Mouse (Mus musculus) embryonic facial prominence, embryonic 12.5 days (tissue): ENCODE data around the gene Atp8b4. TPM values are rescaled to one million over a fixed set of nuclear protein-coding genes. Genes with fewer than 3 reads are reported as not detected.
"Not testable (repeated sequence)": the region's sequence is repeated elsewhere in the genome, so short reads cannot be mapped to it uniquely, and the experiment has no call there.

ENCODE experiments used
- ATAC-seq: fragments of 200-750 bp; cut with Nextera tagmentation; 2 replicates; pipeline ENCODE4 v1.8.0; 2017; ENCODE audit not compliant: insufficient number of reproducible peaks, insufficient read depth, low FRiP score, low TSS enrichment
- H3K27ac ChIP-seq: fragments of 300-500 bp; sonication (generic); 2 replicates; pipeline ENCODE4 v1.5.1; 2016; ENCODE audit warnings: mild to moderate bottlenecking
- H3K27me3 ChIP-seq: fragments of 300-500 bp; sonication (generic); 2 replicates; pipeline ENCODE4 v1.6.1; 2016; ENCODE audit warnings: mild to moderate bottlenecking, moderate library complexity
- H3K36me3 ChIP-seq: fragments of 300-500 bp; sonication (generic); 2 replicates; pipeline ENCODE4 v1.6.1; 2016; ENCODE audit warnings: mild to moderate bottlenecking
- H3K4me1 ChIP-seq: fragments of 300-500 bp; sonication (generic); 2 replicates; pipeline ENCODE4 v1.6.1; 2016
- H3K4me2 ChIP-seq: fragments of 300-500 bp; sonication (generic); replicated peaks from 2 replicates; pipeline ENCODE4 v1.6.1; 2016; ENCODE audit warnings: mild to moderate bottlenecking, moderate library complexity
- H3K4me3 ChIP-seq: fragments of 300-500 bp; sonication (generic); 2 replicates; pipeline ENCODE4 v1.5.1; 2016; ENCODE audit warnings: mild to moderate bottlenecking
- H3K9ac ChIP-seq: fragments of 300-500 bp; sonication (generic); 2 replicates; pipeline ENCODE4 v1.6.1; 2016; ENCODE audit warnings: mild to moderate bottlenecking, moderate library complexity
- H3K9me3 ChIP-seq: fragments of 300-500 bp; sonication (generic); 2 replicates; pipeline ENCODE4 v1.6.1; 2016; ENCODE audit warnings: mild to moderate bottlenecking, moderate library complexity
- WGBS: fragments of 180-500 bp; shearing (Covaris S2); methylation state at CpG from one replicate; pipeline ENCODE4 v1.1.7; 2016; 5-methylcytosine and 5-hydroxymethylcytosine counted together
- polyA plus RNA-seq: library from polyadenylated mRNA; unstranded; fragments of >200 nt; fragmentation: Nextera tagmentation; extraction: Ambion mirVana; gene quantifications from 2 replicates; pipeline ENCODE4 v1.2.1, GENCODE M21; 2016

The Atp8b4 gene
- polyA plus RNA-seq, 1 experiment from 2014 or later = 2.6 TPM

DNA sequence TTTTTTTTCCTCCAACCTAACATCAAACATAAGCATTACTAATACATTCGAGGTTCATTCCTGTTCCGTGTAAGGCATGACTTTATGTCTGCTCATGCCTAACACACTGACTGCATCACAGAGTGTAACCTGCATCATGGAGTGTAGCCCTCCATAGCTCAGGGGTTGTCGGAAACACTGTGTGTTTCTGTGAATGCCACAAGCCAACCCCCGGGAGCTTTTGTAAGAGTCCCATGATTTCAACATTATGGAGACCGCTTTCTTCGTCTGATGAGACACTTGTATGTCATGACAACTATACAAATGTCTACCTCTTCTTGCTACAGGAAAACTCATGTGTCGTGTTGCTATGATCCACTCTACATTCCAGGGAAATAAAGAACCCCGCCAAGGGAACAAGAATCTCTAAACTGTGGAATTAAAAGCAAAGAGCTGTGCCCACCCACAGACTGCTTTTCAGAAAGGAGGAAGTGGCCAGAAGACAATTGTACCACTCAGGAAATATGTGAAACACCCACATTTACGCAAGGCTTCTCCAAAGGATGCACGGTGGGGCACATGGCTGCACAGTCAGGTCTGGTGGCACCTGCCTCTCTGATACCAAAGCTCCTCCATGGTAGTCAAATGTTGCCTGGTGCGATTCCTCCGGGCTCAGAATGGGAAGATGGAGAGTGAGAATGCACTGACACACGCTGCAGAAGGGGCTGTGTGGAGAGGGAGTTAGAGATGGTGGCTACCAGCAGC lies 33.9 kb downstream of the Atp8b4 start:
- no peak overlapping the region for H3K27ac ChIP-seq
- H3K9me3 ChIP-seq = no peaks in the 10 kb centered on the region
- no peak overlapping the region for H3K4me3 ChIP-seq
- H3K36me3 ChIP-seq = no peaks in the 10 kb centered on the region
- H3K4me2 ChIP-seq = no peak overlapping the region
- no peak overlapping the region for H3K9ac ChIP-seq
- no peak for ATAC-seq
- no peaks in the 10 kb centered on the region for H3K4me1 ChIP-seq
- H3K27me3 ChIP-seq = no peaks in the 10 kb centered on the region
- WGBS = 79% methylated on average over 13 of the region's 13 CpGs

DNA sequence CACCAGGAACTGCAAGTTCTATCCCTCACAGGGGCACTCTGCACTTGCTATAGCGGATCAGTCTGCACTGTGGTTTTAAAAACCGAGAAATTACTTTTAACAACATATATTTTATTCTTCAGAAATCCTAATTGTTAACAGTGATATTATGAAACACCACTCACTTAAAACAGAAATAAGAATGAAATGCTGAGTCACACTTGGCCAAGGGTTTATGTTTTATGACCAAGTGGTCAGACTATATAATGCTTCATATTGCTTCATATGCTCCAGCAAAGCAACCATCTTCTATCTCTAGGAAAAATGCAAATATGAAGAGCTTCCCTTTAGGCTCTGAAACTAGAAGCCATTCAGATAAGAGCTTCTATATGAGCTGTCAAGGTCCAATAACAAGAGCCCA lies 41.8 kb downstream of the Atp8b4 start:
- H3K9ac ChIP-seq = no peak overlapping the region
- no peak for ATAC-seq
- WGBS = 88% methylated on average over 2 of the region's 2 CpGs

DNA sequence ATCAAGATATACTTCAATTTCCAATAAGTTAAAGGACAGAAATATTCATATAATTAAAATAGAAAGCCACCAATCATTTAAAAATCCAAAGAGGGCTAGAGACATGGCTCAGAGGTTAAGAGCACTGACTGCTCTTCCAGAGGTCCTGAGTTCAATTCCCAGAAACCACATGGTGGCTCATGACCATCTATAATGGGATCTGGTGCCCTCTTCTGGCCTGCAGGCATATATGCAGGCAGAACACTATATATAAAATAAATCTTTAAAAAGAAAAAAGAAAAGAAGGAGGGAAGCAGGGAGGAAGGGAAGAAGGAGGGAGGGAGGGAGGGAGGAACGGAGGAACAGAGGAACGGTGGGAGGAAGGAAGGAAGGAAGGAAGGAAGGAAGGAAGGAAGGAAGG lies 42.7 kb downstream of the Atp8b4 start:
- H3K4me3 ChIP-seq, H3K27ac ChIP-seq, H3K27me3 ChIP-seq, H3K36me3 ChIP-seq, H3K9ac ChIP-seq, H3K9me3 ChIP-seq, H3K4me1 ChIP-seq, H3K4me2 ChIP-seq, ATAC-seq: not testable (repeated sequence)
- 60% methylated on average over 2 of the region's 2 CpGs for whole genome bisulfite sequencing

More for the DNA sequence above, 41.8 kb downstream of the Atp8b4 start:
- H3K4me3 ChIP-seq = no peak overlapping the region
- H3K27ac ChIP-seq = no peak overlapping the region
- no peaks in the 10 kb centered on the region for H3K27me3 ChIP-seq
- H3K4me2 ChIP-seq = no peak overlapping the region
- no peaks in the 10 kb centered on the region for H3K4me1 ChIP-seq
- H3K36me3 ChIP-seq = no peaks in the 10 kb centered on the region
- H3K9me3 ChIP-seq = no peaks in the 10 kb centered on the region

DNA sequence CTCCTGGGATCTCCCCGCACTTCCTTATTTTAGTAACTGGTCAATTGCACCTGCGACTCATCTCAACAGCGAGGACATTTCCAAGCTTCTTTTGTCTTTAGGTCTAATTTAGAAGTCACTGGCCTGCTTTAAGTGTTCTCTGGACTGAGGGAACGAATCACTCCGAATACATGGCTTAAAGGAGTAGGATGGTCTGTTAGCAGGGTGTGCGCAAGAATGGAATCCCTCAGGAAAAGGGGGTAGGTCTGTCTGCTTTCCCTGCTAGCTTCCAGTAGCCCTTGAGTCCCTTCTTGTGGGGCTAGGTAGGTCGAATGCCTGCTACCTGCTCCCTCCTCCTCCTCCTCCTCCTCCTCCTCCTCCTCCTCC lies 49.6 kb downstream of the Atp8b4 start:
- no peak overlapping the region for H3K9ac ChIP-seq
- no peaks in the 10 kb centered on the region for H3K4me1 ChIP-seq
- H3K9me3 ChIP-seq = no peaks in the 10 kb centered on the region
- no peak for ATAC-seq
- peak overlapping the region; percentile 69; the same call in 1 of the 2 replicates for H3K27ac ChIP-seq
- no peak overlapping the region for H3K4me3 ChIP-seq
- 74% methylated on average over 7 of the region's 7 CpGs for WGBS
- H3K27me3 ChIP-seq = no peaks in the 10 kb centered on the region
- H3K4me2 ChIP-seq = no peak overlapping the region
- H3K36me3 ChIP-seq = no peaks in the 10 kb centered on the region

DNA sequence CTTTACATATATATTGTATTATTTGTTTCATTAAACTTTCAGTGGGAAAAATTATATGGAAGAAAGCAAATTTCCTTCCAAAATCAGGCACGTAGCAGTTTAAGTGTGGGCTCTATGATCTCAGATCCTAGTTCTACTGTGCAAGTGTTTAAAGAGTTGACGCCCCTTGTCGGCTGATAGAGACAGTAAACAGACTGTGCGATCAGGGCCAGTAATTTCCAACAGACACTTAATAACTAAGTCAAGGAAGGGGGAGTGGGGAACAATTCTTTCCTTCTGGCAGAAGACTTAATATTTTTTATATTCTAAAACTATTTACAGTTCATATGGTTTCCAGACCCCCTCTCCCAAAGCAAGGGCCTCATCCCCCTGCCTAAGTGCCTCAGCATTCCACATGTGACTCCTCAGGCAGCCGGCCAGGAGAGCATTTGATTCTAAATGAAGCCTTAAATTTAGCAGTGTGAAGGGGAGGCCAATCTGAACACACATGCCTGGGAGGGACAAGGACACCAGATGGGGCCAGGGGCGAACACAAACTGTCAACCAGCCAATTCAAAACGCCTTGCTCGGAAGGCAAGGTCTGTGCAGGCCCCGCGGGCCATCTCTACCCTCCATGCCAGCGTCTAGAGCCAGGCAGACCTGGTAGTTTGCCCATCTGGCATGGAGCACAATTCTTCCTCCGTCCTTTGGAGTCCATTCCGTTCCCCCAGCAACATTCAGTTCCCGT lies 50.1 kb downstream of the Atp8b4 start:
- Histone ChIP-seq H3K36me3 (no peaks in the 10 kb centered on the region), H3K4me1 (no peaks in the 10 kb centered on the region), H3K27me3 (no peaks in the 10 kb centered on the region), H3K9me3 (no peaks in the 10 kb centered on the region), H3K27ac (peak overlapping the region; percentile 69; the same call in 1 of the 2 replicates), H3K4me2 (0 out of 2 replicates have a peak overlapping the region, but pooled peaks have one; percentile 1), H3K9ac (no peak overlapping the region), H3K4me3 (no peak overlapping the region)
- peak; percentile 69; the same call in 1 of the 2 replicates for ATAC-seq
- 48% methylated on average over 14 of the region's 14 CpGs for WGBS

DNA sequence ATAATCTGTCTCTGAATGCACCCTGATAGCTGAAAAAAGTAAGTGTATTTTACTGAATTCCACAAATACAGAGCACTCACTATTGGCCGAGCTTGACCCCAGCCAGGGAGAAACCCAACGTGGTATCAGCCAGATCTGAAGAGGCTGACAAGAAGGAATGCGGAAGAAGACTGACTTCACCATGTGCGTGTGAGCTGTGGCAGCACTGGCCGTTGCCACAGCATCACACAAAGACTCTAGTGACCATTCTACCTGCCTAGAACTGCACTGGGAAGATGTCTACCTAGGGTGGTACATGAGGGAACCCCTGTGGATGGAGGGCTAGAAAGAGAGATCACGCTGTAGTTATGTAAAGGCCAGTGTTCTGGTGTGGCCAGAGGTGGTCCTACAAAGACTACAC lies 55.4 kb downstream of the Atp8b4 start:
- Histone ChIP-seq H3K4me1 (no peaks in the 10 kb centered on the region), H3K4me3 (no peak overlapping the region), H3K36me3 (no peaks in the 10 kb centered on the region), H3K9ac (no peak overlapping the region), H3K9me3 (no peaks in the 10 kb centered on the region), H3K27ac (no peak overlapping the region), H3K4me2 (no peak overlapping the region), H3K27me3 (no peaks in the 10 kb centered on the region)
- ATAC-seq = no peak
- 74% methylated on average over 6 of the region's 6 CpGs for WGBS

DNA sequence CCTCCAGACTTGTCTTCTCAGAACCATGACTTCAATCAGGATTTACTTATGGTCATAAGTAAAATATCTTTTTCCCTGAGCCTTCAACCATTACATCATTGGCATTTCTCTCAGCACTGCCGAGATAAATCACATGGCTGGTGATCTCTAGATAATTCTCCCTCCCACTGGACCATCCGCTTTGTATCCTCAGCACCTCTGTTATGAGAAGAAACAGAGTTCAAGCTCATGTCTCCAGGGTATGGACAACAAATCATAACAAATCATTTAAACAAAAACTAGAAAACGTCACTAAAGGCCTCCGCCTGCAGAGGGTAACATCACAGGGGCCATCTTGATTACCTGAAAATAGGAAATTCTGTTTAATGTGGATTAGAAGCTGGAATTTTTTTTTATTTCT lies 58.9 kb downstream of the Atp8b4 start:
- WGBS = 66% methylated on average over 4 of the region's 4 CpGs
- Histone ChIP-seq H3K4me1 (no peaks in the 10 kb centered on the region), H3K27me3 (no peaks in the 10 kb centered on the region), H3K9ac (no peak overlapping the region), H3K27ac (no peak overlapping the region), H3K4me2 (no peak overlapping the region), H3K4me3 (no peak overlapping the region), H3K9me3 (no peaks in the 10 kb centered on the region), H3K36me3 (no peaks in the 10 kb centered on the region)
- no peak for ATAC-seq

DNA sequence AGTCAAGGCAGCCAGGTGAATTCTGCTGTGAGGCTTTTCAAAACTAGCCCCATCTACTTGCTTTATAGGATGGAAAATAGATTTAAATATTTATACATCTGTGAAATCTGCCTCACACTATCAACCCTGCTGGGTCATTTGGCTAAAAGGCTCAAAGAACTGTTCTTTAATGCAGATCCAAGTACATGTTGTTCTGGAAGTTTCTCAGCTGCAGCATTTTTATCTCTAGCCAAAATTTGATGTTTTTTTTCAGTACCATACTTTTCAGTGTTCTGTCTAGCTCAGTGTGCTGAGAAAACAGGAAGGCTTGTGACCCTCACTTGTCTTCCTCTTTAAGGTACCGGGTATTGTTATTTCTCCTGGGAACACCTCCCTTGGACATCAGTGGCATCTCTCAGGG lies 65.8 kb downstream of the Atp8b4 start:
- Histone ChIP-seq H3K4me2 (no peak overlapping the region), H3K9ac (no peak overlapping the region), H3K27ac (no peak overlapping the region), H3K4me3 (no peak overlapping the region), H3K4me1 (no peaks in the 10 kb centered on the region), H3K36me3 (no peaks in the 10 kb centered on the region), H3K27me3 (no peaks in the 10 kb centered on the region), H3K9me3 (no peaks in the 10 kb centered on the region)
- 71% methylated on average over 1 of the region's 1 CpGs for WGBS
- no peak for ATAC-seq

DNA sequence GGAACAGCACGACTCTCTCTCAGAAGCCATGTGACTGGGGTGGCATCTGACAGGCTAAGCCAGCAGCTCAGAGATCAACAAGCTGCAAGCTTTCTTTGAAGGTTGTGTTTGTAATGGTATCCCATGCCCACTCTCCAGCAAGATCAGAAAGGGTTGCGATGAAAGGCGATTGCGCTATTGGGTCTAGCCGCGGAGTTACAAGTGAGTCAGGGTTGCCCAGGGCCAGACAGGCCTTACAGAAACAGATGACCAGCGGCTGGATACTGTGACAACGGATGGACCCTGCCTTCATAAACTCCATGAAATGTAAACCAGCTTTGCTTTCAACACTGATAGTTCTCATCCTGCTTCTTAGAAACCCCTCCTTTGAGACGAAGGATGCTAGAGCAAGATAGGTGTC lies 66.2 kb downstream of the Atp8b4 start:
- H3K36me3 ChIP-seq = no peaks in the 10 kb centered on the region
- H3K27me3 ChIP-seq = no peaks in the 10 kb centered on the region
- H3K4me1 ChIP-seq = no peaks in the 10 kb centered on the region
- no peak for ATAC-seq
- no peaks in the 10 kb centered on the region for H3K9me3 ChIP-seq
- no peak overlapping the region for H3K9ac ChIP-seq
- no peak overlapping the region for H3K4me3 ChIP-seq
- no peak overlapping the region for H3K27ac ChIP-seq
- no peak overlapping the region for H3K4me2 ChIP-seq
- WGBS = 84% methylated on average over 9 of the region's 9 CpGs

DNA sequence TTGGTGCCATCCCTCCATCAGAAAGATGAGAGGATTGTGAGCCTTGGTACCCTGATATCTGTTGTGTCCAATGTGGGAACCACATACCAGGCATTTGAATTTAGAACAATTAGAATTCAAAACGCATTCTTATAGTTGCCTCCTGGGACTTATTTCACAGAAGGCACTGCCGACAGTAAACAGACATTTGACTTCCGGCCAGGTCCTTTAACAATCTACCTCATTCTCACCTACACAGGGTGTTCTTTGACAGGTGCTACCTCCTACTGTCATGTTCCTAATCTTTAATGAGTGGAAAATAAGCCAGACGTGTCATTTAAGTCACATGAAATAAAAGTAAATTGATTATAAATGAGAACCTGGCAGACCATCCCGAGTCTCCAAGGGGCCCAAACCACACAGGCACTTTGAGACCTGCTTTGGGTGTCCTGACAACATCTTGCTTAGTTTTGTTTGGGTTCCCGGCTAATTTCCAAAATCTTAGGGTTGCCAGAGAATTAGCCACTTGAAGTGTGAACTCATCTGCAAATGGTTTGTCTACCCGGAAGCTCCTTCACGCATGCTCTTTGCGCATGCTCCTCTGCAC lies 67.9 kb downstream of the Atp8b4 start:
- 74% methylated on average over 9 of the region's 9 CpGs for WGBS
- Histone ChIP-seq H3K36me3 (no peaks in the 10 kb centered on the region), H3K4me3 (no peak overlapping the region), H3K4me1 (no peaks in the 10 kb centered on the region), H3K9ac (no peak overlapping the region), H3K9me3 (no peaks in the 10 kb centered on the region), H3K27ac (no peak overlapping the region), H3K27me3 (no peaks in the 10 kb centered on the region), H3K4me2 (no peak overlapping the region)
- ATAC-seq = no peak

DNA sequence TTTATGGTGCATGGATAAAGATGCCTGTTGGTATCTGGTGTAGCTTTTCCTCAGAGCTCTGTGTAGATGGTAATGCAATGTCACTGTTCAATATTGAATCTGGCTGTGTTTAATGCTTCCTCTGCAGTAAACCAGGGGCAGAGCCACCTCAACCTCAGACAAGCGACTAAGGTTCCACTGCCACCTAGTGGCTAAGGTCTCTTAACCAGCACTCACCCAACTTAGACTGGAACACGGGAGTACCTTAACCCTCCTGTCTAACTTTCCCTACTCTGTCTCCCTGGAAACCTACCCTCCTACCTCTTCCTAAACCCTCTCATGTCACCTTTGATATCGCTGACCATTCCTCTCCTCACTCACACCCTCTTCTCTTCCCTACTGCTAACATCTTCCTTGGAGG lies 71.2 kb downstream of the Atp8b4 start:
- H3K4me2 ChIP-seq = no peak overlapping the region
- H3K36me3 ChIP-seq = no peaks in the 10 kb centered on the region
- H3K9ac ChIP-seq = no peak overlapping the region
- H3K4me3 ChIP-seq = no peak overlapping the region
- peak; percentile 52; the same call in 1 of the 2 replicates for ATAC-seq
- no peaks in the 10 kb centered on the region for H3K27me3 ChIP-seq
- no peaks in the 10 kb centered on the region for H3K9me3 ChIP-seq
- no peaks in the 10 kb centered on the region for H3K4me1 ChIP-seq
- WGBS = 14% methylated on average over 3 of the region's 3 CpGs
- H3K27ac ChIP-seq = no peak overlapping the region

DNA sequence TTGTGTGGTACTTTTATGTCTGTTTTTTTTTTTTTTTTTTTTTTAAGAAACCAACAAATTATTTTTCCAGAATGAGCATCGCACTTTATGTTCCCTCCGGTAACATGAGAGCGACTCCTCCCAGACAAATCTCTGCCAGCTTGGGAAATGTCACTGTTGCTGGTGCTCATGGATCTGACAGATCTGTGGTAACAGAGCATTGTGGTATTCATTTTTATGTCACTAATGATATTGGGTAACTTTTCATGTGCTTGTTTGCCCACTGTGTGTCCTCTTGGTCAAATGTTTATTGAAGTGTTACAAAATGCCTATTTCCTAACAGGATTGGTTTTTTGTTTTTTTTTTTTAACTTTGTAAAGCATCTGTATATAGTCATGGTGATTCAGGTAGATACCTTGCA lies 75.3 kb downstream of the Atp8b4 start:
- Histone ChIP-seq H3K9ac (no peak overlapping the region), H3K9me3 (no peaks in the 10 kb centered on the region), H3K4me3 (no peak overlapping the region), H3K4me2 (no peak overlapping the region), H3K36me3 (no peaks in the 10 kb centered on the region), H3K4me1 (no peaks in the 10 kb centered on the region), H3K27me3 (no peaks in the 10 kb centered on the region), H3K27ac (no peak overlapping the region)
- no peak for ATAC-seq
- 70% methylated on average over 3 of the region's 3 CpGs for WGBS
